Mouse (Mus musculus) forebrain, embryonic 16.5 days (tissue): Measurements from ENCODE around the gene Lrrc23. TPM values are rescaled to one million over a fixed set of nuclear protein-coding genes. Genes with fewer than 3 reads are reported as not detected.

Experiments used
- ATAC-seq: fragments of 200-750 bp; cut with Nextera tagmentation; 2 replicates; pipeline ENCODE4 v1.8.0; 2017; ENCODE audit warnings: mild to moderate bottlenecking, moderate library complexity
- H3K27ac ChIP-seq: fragments of 300-500 bp; sonication (generic); 2 replicates; pipeline ENCODE4 v1.5.1; 2014; ENCODE audit warnings: low read length, control low read depth
- H3K27me3 ChIP-seq: fragments of 300-500 bp; sonication (generic); replicated peaks from 2 replicates; pipeline ENCODE4 v1.6.1; 2014; ENCODE audit warnings: low read length; ENCODE audit not compliant: control insufficient read depth, insufficient read depth
- H3K36me3 ChIP-seq: fragments of 300-500 bp; sonication (generic); 2 replicates; pipeline ENCODE4 v1.6.1; 2014; ENCODE audit not compliant: control insufficient read depth, insufficient read depth
- H3K4me1 ChIP-seq: fragments of 300-500 bp; sonication (generic); replicated peaks from 2 replicates; pipeline ENCODE4 v1.6.1; 2014; ENCODE audit warnings: low read length; ENCODE audit not compliant: control insufficient read depth, insufficient read depth
- H3K4me2 ChIP-seq: fragments of 300-500 bp; sonication (generic); 2 replicates; pipeline ENCODE4 v1.6.1; 2014; ENCODE audit warnings: mild to moderate bottlenecking, low read length, control low read depth
- H3K4me3 ChIP-seq: fragments of 300-500 bp; sonication (generic); replicated peaks from 2 replicates; pipeline ENCODE4 v1.5.1; 2014; ENCODE audit warnings: mild to moderate bottlenecking, low read length, control low read depth
- H3K9ac ChIP-seq: fragments of 300-500 bp; sonication (generic); replicated peaks from 2 replicates; pipeline ENCODE4 v1.6.1; 2014; ENCODE audit warnings: low read depth, low read length, control low read depth
- H3K9me3 ChIP-seq: fragments of 300-500 bp; sonication (generic); 2 replicates; pipeline ENCODE4 v1.6.1; 2016; ENCODE audit warnings: low read length; ENCODE audit not compliant: control insufficient read depth
- WGBS: fragments of 180-500 bp; shearing (Covaris S2); extraction: QIAGEN DNeasy Blood & Tissue Kit; methylation state at CpG from one replicate; pipeline ENCODE4 v1.1.7; 2014; 5-methylcytosine and 5-hydroxymethylcytosine counted together
- polyA plus RNA-seq: library from polyadenylated mRNA; unstranded; fragments of >200 nt; fragmentation: Nextera tagmentation; extraction: Ambion mirVana; gene quantifications from 2 replicates; pipeline ENCODE4 v1.2.1, GENCODE M21; 2015

Gene Lrrc23
- polyA plus RNA-seq, 1 experiment from 2014 or later = 2.5 TPM

DNA sequence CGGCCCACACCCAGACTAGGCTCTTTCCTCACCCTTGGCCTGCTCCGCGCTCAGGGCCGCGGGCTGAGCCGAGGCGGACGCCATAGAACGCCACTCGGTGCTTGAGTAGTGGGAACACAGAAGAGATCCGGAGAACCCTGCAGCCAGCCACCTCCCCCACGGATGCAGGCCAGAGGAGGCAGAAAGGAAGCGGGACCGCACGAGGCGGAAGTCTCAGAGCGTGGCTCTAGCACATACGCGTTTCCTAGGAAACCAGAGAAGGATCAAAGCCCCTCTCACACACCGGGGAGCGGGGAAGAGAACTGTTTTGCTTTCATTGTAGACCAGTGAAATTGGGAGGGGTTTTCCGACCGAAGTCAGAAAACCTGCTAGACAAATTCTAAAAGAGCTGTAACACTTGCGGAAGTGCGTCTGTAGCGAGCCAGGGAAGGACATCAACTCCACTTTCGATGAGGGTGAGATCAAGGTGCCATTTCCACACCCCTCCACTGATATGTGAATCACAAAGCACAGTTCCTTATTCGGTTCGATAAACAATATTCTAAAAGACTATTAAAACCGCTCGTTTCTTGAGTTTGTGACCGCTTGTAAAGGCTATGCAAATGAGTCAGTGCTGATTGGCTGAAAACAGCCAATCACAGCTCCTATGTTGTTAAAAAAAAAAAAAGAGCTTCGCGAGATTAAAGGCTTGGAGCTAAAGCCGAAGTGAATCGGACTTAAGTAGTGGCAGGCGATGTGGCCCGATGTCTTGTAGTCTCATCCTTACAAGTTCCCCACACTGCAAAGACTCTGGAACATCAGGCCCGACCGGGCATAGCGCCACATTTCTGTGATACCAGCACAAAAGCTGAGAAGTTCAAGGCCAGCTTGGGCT, 38.4 kb downstream of the Lrrc23 start, which contains the start of gene Grcc10:
Gene Grcc10, minus strand, starts transcription at position 487 of the 874 bp plus-strand sequence.
- H3K36me3 ChIP-seq = peaks cover 4% of the 10 kb centered on the region; the same call in 1 of the 2 replicates
- ATAC-seq = peak; percentile 85
- peak within 1 kb of the TSS; percentile 93 for H3K9ac ChIP-seq
- H3K9me3 ChIP-seq = no peaks in the 10 kb centered on the region
- WGBS = under 1% methylated on average over 41 of the region's 41 CpGs
- peak within 1 kb of the TSS; percentile 96 for H3K27ac ChIP-seq
- peak within 1 kb of the TSS; percentile 74 for H3K4me3 ChIP-seq
- no peaks in the 10 kb centered on the region for H3K27me3 ChIP-seq
- H3K4me1 ChIP-seq = peaks cover 35% of the 10 kb centered on the region
- peak within 1 kb of the TSS; percentile 52 for H3K4me2 ChIP-seq

GRCm38 (mm10) chr6:124740211-124740887, 39.2 kb downstream of the Lrrc23 start:
- peak; percentile 26 for ATAC-seq
- peak overlapping the region; percentile 93 for H3K9ac ChIP-seq
- H3K36me3 ChIP-seq = peaks cover 4% of the 10 kb centered on the region; the same call in 1 of the 2 replicates
- peak overlapping the region; percentile 74 for H3K4me3 ChIP-seq
- peak overlapping the region; percentile 96 for H3K27ac ChIP-seq
- peak overlapping the region; percentile 52 for H3K4me2 ChIP-seq
- WGBS = under 1% methylated on average over 29 of the region's 29 CpGs
- H3K4me1 ChIP-seq = peaks cover 32% of the 10 kb centered on the region
- H3K27me3 ChIP-seq = no peaks in the 10 kb centered on the region
- H3K9me3 ChIP-seq = no peaks in the 10 kb centered on the region

GRCm38 (mm10) chr6:124739231-124739796, 40.2 kb downstream of the Lrrc23 start:
- 83% methylated on average over 10 of the region's 10 CpGs for WGBS

GRCm38 (mm10) chr6:124738511-124739023, 41.0 kb downstream of the Lrrc23 start, which contains the start of gene Ptpn6:
TSS of gene Ptpn6 (minus strand) at chr6:124738714.
- peaks cover 25% of the 10 kb centered on the region for H3K4me1 ChIP-seq
- peaks cover 4% of the 10 kb centered on the region; the same call in 1 of the 2 replicates for H3K36me3 ChIP-seq
- H3K27ac ChIP-seq = no peak within 1 kb of the TSS
- H3K9me3 ChIP-seq = no peaks in the 10 kb centered on the region
- ATAC-seq = no peak
- no peak within 1 kb of the TSS for H3K4me3 ChIP-seq
- no peak within 1 kb of the TSS for H3K4me2 ChIP-seq
- WGBS = 31% methylated on average over 15 of the region's 15 CpGs
- H3K9ac ChIP-seq = 0 out of 2 replicates have a peak within 1 kb of the TSS, but pooled peaks have one; percentile 14
- no peaks in the 10 kb centered on the region for H3K27me3 ChIP-seq

More at GRCm38 (mm10) chr6:124739231-124739796, 40.2 kb downstream of the Lrrc23 start:
- Histone ChIP-seq H3K27ac (no peak overlapping the region), H3K9me3 (no peaks in the 10 kb centered on the region), H3K4me3 (no peak overlapping the region), H3K4me1 (peaks cover 25% of the 10 kb centered on the region), H3K27me3 (no peaks in the 10 kb centered on the region), H3K9ac (no peak overlapping the region), H3K36me3 (peaks cover 4% of the 10 kb centered on the region; the same call in 1 of the 2 replicates), H3K4me2 (no peak overlapping the region; the same call in 1 of the 2 replicates)
- ATAC-seq = no peak

DNA sequence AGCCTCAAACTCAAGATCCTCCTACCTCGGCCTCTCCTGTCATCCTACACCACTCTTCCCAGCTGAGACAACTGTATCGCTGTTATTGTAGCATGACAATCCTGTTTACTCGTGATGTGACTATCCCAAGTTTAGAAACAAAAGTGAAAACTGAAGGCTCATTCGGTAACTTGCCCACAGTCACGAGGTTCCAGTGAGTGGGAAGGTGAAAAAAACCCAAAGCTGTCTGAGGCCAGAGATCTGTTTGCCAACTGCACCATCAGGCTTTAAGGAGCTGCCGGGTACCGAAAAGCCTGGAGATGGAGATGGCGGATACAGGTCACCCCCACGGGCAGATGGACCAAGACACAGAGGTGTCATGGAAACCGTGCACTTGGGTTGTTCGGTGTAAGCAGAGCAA, 42.5 kb downstream of the Lrrc23 start:
- Histone ChIP-seq H3K27ac (no peak overlapping the region), H3K27me3 (no peaks in the 10 kb centered on the region), H3K9ac (no peak overlapping the region), H3K4me2 (no peak overlapping the region), H3K9me3 (no peaks in the 10 kb centered on the region), H3K4me1 (peaks cover 23% of the 10 kb centered on the region), H3K36me3 (no peaks in the 10 kb centered on the region), H3K4me3 (no peak overlapping the region)
- WGBS = 91% methylated on average over 11 of the region's 11 CpGs
- ATAC-seq = no peak

GRCm38 (mm10) chr6:124734417-124734816, 45.1 kb downstream of the Lrrc23 start:
- Histone ChIP-seq H3K27me3 (no peaks in the 10 kb centered on the region), H3K4me2 (no peak overlapping the region), H3K9me3 (no peaks in the 10 kb centered on the region), H3K4me3 (no peak overlapping the region), H3K9ac (no peak overlapping the region), H3K4me1 (peaks cover 10% of the 10 kb centered on the region), H3K36me3 (no peaks in the 10 kb centered on the region), H3K27ac (no peak overlapping the region)
- WGBS = 86% methylated on average over 3 of the region's 3 CpGs
- ATAC-seq = no peak

DNA sequence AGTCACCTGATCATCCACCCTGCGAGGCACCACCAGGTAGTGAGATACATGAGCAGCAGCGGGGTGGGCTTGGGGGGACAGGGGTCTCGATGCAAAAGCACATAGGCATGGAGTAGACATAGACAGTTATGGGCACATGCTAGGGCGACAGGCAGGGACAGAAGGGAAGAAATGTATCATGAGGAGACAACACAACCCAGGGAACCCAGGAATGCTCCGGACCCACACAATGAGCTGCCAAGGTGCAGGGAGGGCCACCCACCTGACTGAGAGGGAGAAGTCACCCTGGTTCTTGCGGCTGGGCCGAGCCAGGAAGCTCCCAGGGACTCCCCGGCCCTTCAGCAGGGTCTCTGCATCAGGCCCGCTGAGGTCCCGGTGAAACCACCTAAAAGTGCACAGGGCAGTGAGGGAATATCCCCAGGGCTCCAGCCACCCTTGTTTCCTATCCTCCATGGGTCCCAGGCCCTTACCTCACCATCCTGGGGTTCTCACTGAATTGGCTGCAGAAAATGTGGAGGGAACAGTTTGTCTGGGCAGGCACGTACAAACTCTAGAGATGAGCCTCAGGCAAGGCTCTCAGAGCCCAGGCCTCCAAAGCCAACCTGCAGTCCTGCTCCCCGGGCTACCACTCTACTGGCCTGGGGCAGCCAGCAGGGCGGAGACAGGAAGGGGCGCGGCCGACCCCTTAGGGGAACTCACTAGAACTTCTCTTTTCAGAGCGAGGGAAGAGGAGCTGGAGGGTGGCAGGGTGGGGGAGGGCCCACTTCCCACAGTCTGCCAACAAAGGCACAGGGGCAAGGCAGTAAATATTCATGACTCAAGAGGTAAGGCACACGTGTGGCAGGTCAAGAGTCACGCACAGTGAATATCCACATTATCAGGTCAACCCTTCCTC, 46.8 kb downstream of the Lrrc23 start:
- Histone ChIP-seq H3K9me3 (no peaks in the 10 kb centered on the region), H3K9ac (no peak overlapping the region), H3K4me2 (no peak overlapping the region), H3K27ac (no peak overlapping the region), H3K4me1 (no peaks in the 10 kb centered on the region), H3K27me3 (no peaks in the 10 kb centered on the region), H3K4me3 (no peak overlapping the region), H3K36me3 (no peaks in the 10 kb centered on the region)
- ATAC-seq = no peak
- WGBS = 51% methylated on average over 19 of the region's 19 CpGs

DNA sequence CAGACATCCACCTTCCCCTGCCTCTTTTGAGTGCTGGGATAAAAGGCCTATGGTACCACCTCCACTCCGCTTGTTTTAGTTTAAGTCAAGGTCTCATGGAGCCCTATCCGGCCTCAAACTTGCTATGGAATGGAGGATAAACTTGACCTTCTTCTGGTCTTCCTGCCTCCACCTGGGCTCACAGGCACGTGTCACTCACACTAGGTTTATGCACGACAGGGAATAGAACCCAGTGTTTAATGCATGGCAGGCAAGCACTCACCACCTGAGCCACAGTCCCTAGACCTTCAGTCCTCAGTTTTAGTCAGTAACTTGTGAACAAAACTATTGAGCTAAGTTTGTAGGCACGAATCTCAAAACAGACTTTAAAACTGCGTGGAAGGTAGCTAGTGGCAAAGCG, 48.5 kb downstream of the Lrrc23 start:
- no peak for ATAC-seq
- Histone ChIP-seq H3K4me2 (no peak overlapping the region), H3K4me1 (no peaks in the 10 kb centered on the region), H3K9me3 (no peaks in the 10 kb centered on the region), H3K36me3 (no peaks in the 10 kb centered on the region), H3K9ac (no peak overlapping the region), H3K27ac (no peak overlapping the region), H3K27me3 (no peaks in the 10 kb centered on the region), H3K4me3 (no peak overlapping the region)
- 86% methylated on average over 7 of the region's 7 CpGs for WGBS
